Mouse (Mus musculus) CH12.LX (cell line): ENCODE results near the gene Trp53bp2. TPM values are rescaled to one million over a fixed set of nuclear protein-coding genes. Genes with fewer than 3 reads are reported as not detected.

Experiments used
- DNase-seq: peaks from one replicate; pipeline ENCODE4 v3.0.0-alpha.2; 2013; ENCODE audit errors: extremely low read depth
- H3K27ac ChIP-seq: 2 replicates; pipeline ENCODE4 v1.5.1; 2012; ENCODE audit warnings: low read depth, mild to moderate bottlenecking, control low read depth, moderate library complexity; ENCODE audit not compliant: insufficient read depth
- H3K27me3 ChIP-seq: replicated peaks from 2 replicates; pipeline ENCODE3; 2012; ENCODE audit warnings: inconsistent platforms
- H3K36me3 ChIP-seq, 2 experiments: replicated peaks in 1 of 2; 2 replicates each; pipeline versions ENCODE3 to v1.6.1; 2012; ENCODE audit warnings: inconsistent platforms in 1 of 2, low read length in 1 of 2, mild to moderate bottlenecking in 1 of 2, mixed read lengths in 1 of 2, moderate library complexity in 1 of 2; ENCODE audit not compliant: control insufficient read depth in 1 of 2, insufficient read depth in 1 of 2
- H3K4me1 ChIP-seq, 2 experiments: 2 replicates each; pipeline ENCODE4 v1.6.1; 2012; ENCODE audit warnings: inconsistent platforms in 1 of 2, moderate library complexity in 1 of 2; ENCODE audit not compliant: insufficient read depth in 2 of 2, control insufficient read depth in 1 of 2
- H3K4me2 ChIP-seq: 2 replicates; pipeline ENCODE4 v1.6.1; 2012; ENCODE audit warnings: low read depth, mild to moderate bottlenecking, control low read depth; ENCODE audit not compliant: poor library complexity, insufficient read depth, severe bottlenecking
- H3K4me3 ChIP-seq, 3 experiments: fragments of 150-350 bp in 1 of 3; sonication (generic) in 1 of 3; replicated peaks in 1 of 3; 2 replicates each; pipeline versions ENCODE3 to v1.5.1; 2011 to 2012; ENCODE audit warnings: low read depth in 2 of 3, low read length in 2 of 3, mild to moderate bottlenecking in 2 of 3, moderate library complexity in 2 of 3, control low read depth in 1 of 3, improper control_type of control experiment in 1 of 3, inconsistent platforms in 1 of 3, mixed read lengths in 1 of 3; ENCODE audit not compliant: poor library complexity in 1 of 3
- H3K79me2 ChIP-seq: replicated peaks from 2 replicates; pipeline ENCODE4 v1.6.1; 2012; ENCODE audit warnings: mild to moderate bottlenecking, moderate library complexity; ENCODE audit not compliant: control insufficient read depth, poor library complexity, insufficient read depth, severe bottlenecking; ENCODE audit errors: extremely low read depth
- H3K9ac ChIP-seq: 2 replicates; pipeline ENCODE4 v1.6.1; 2012; ENCODE audit warnings: low read depth, mild to moderate bottlenecking, control low read depth, moderate library complexity; ENCODE audit not compliant: insufficient read depth
- H3K9me3 ChIP-seq: replicated peaks from 2 replicates; pipeline ENCODE3; 2012; ENCODE audit warnings: low read length, inconsistent platforms, mixed read lengths
- BHLHE40 ChIP-seq: IDR thresholded peaks from 2 replicates; pipeline ENCODE4 v1.6.1; 2011; ENCODE audit warnings: mild to moderate bottlenecking, low read depth, low read length, improper control_type of control experiment
- CHD2 ChIP-seq: IDR thresholded peaks from 2 replicates; pipeline ENCODE4 v1.6.1; 2011; ENCODE audit warnings: low read length, improper control_type of control experiment
- ELF1 ChIP-seq: IDR thresholded peaks from 2 replicates; pipeline ENCODE4 v1.6.1; 2014; ENCODE audit warnings: low read depth, mild to moderate bottlenecking, inconsistent platforms, low read length, improper control_type of control experiment
- JUND ChIP-seq: conservative IDR thresholded peaks from 2 replicates; pipeline ENCODE4 v1.6.1; 2011; ENCODE audit warnings: low read depth, low read length, improper control_type of control experiment
- KAT2A ChIP-seq: IDR thresholded peaks from 2 replicates; pipeline ENCODE4 v1.6.1; 2012; ENCODE audit warnings: low read length, improper control_type of control experiment, inconsistent platforms; ENCODE audit not compliant: insufficient replicate concordance
- MAFK ChIP-seq: IDR thresholded peaks from 2 replicates; pipeline ENCODE4 v1.6.1; 2011; ENCODE audit warnings: low read length, improper control_type of control experiment; ENCODE audit not compliant: insufficient replicate concordance
- MAX ChIP-seq: IDR thresholded peaks from 2 replicates; pipeline ENCODE4 v1.6.1; 2011; ENCODE audit warnings: low read length, improper control_type of control experiment
- MAZ ChIP-seq: IDR thresholded peaks from 2 replicates; pipeline ENCODE4 v1.6.1; 2012; ENCODE audit warnings: low read depth, mild to moderate bottlenecking, inconsistent platforms, low read length, improper control_type of control experiment, moderate library complexity
- MEF2A ChIP-seq: IDR thresholded peaks from 2 replicates; pipeline ENCODE4 v1.6.1; 2014; ENCODE audit warnings: low read depth, mild to moderate bottlenecking, inconsistent platforms, low read length, improper control_type of control experiment, borderline replicate concordance
- MYC ChIP-seq: IDR thresholded peaks from 2 replicates; pipeline ENCODE4 v1.6.1; 2011; ENCODE audit warnings: low read depth, mild to moderate bottlenecking, improper control_type of control experiment, low read length
- NRF1 ChIP-seq: IDR thresholded peaks from 2 replicates; pipeline ENCODE4 v1.6.1; 2014; ENCODE audit warnings: low read depth, mild to moderate bottlenecking, inconsistent platforms, low read length, improper control_type of control experiment, moderate library complexity
- PAX5 ChIP-seq: IDR thresholded peaks from 2 replicates; pipeline ENCODE4 v1.6.1; 2012; ENCODE audit warnings: low read length, inconsistent platforms, mixed read lengths
- POLR2A ChIP-seq: IDR thresholded peaks from 2 replicates; pipeline ENCODE4 v1.6.1; 2011; ENCODE audit warnings: low read depth, mild to moderate bottlenecking, improper control_type of control experiment, low read length
- RAD21 ChIP-seq: IDR thresholded peaks from 2 replicates; pipeline ENCODE4 v1.6.1; 2011; ENCODE audit warnings: low read depth, mild to moderate bottlenecking, low read length, improper control_type of control experiment, moderate library complexity
- RCOR1 ChIP-seq: conservative IDR thresholded peaks from 2 replicates; pipeline ENCODE4 v1.6.1; 2012; ENCODE audit warnings: low read depth, mild to moderate bottlenecking, inconsistent platforms, low read length, improper control_type of control experiment
- SMC3 ChIP-seq: IDR thresholded peaks from 2 replicates; pipeline ENCODE4 v1.6.1; 2011; ENCODE audit warnings: low read depth, low read length, improper control_type of control experiment
- UBTF ChIP-seq: IDR thresholded peaks from 2 replicates; pipeline ENCODE4 v1.6.1; 2012; ENCODE audit warnings: low read depth, mild to moderate bottlenecking, inconsistent platforms, low read length, improper control_type of control experiment, moderate library complexity
- USF1 ChIP-seq: IDR thresholded peaks from 2 replicates; pipeline ENCODE4 v1.6.1; 2014; ENCODE audit warnings: low read depth, mild to moderate bottlenecking, inconsistent platforms, low read length, improper control_type of control experiment
- USF2 ChIP-seq: conservative IDR thresholded peaks from 2 replicates; pipeline ENCODE4 v1.6.1; 2011; ENCODE audit warnings: low read depth, low read length, improper control_type of control experiment
- ZMIZ1 ChIP-seq: IDR thresholded peaks from 2 replicates; pipeline ENCODE4 v1.6.1; 2012; ENCODE audit warnings: low read depth, mild to moderate bottlenecking, inconsistent platforms, low read length, improper control_type of control experiment
- dilution Hi-C: fragments of 300-500 bp; cut with MboI; formaldehyde crosslinking; loops from 2 replicates; pipeline ENCODE4 v1.14.3; 2020; ENCODE audit warnings: low sequenced_read_pairs; ENCODE audit not compliant: extremely low pct_unique_long_range_greater_than_20kb, extremely low pct_ligation_motif_present
- in situ Hi-C: fragments of 300-500 bp; cut with MboI; formaldehyde crosslinking; loops from 3 replicates; pipeline ENCODE4 v1.14.3; 2019; ENCODE audit warnings: low sequenced_read_pairs, low pct_ligation_motif_present, low pct_unique_long_range_greater_than_20kb, mixed read lengths
- polyA plus RNA-seq: library from polyadenylated mRNA; unstranded; fragments of >175 nt; gene quantifications from 2 replicates; pipeline ENCODE4 v1.2.1, GENCODE M21; 2012; ENCODE audit warnings: low read depth; ENCODE audit not compliant: insufficient read length
- total RNA-seq, 2 experiments: library from RNA; depleted of rRNA; stranded (reverse); fragments of 300-350 nt in 1 of 2; fragments of >200 nt in 1 of 2; gene quantifications; 2 replicates each; pipeline ENCODE4 v1.2.3; 2012 to 2014

Trp53bp2 gene
- total and polyA plus RNA-seq, 3 experiments, result 1.4 to 4.7 (median 2.9) TPM

DNA sequence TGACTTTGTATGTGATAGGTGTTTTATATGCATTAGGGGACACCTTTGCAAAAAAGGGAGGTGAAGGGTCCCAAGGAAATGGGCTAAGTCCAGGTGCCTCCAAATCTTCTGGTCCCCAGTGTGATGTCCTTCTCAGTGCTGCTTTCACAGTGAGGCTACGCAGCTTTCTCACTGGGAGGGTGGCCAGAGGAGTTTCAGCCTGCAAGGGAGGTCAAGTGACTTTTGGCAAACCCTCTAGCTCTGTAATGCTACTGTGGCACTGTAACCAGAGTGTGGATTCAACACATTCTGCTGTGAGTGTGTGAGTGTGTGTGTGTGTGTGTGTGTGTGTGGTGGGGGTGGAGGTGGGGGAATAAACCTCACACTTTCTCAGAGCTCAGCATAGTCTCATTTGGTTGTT lies 18.5 kb downstream of the Trp53bp2 start:
- in situ Hi-C loops, result no loop called here

DNA sequence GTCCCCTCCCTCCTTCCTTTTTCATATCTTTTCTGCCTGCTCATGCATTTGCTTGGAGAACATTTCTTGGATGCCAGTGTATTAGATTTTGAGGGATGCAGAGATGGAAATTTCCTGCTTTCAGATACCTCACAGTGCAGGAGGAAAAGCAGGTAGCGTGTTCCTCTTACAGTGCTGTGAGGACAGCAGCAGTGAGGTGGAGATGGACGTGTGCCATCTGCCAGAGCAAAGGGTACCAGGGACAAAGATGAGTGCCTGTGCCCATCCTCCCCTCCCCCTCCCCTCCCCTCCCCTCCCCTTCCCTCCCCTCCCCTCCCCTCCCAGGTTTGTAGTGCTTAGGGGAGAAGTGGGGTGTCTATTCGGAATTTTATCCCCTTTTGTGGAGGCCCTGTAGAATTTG lies 20.9 kb downstream of the Trp53bp2 start:
- Histone ChIP-seq H3K79me2 (no peaks in the 10 kb centered on the region), H3K4me2 (no peak overlapping the region), H3K9ac (no peak overlapping the region), H3K4me3 (no peak overlapping the region), H3K27ac (no peak overlapping the region), H3K4me1 (no peaks in the 10 kb centered on the region), H3K36me3 (peaks cover 19 to 32% of the 10 kb centered on the region in 2 experiments), H3K9me3 (no peaks in the 10 kb centered on the region), H3K27me3 (no peaks in the 10 kb centered on the region)
- TF ChIP-seq MAX (no peak), ZMIZ1 (no peak), JUND (no peak), USF2 (no peak), ELF1 (no peak), RCOR1 (no peak), MYC (no peak), NRF1 (no peak), MAFK (no peak), CHD2 (no peak), MAZ (no peak), SMC3 (no peak)
- in situ Hi-C loops, result no loop called here
- dilution Hi-C loops, result no loop called here
- no peak for DNase-seq

More for the DNA sequence above, 18.5 kb downstream of the Trp53bp2 start:
- Histone ChIP-seq H3K36me3 (peaks cover 10 to 18% of the 10 kb centered on the region in 2 experiments), H3K27ac (no peak overlapping the region), H3K9ac (no peak overlapping the region), H3K4me2 (no peak overlapping the region), H3K4me3 (no peak overlapping the region), H3K9me3 (no peaks in the 10 kb centered on the region), H3K4me1 (no peaks in the 10 kb centered on the region), H3K79me2 (no peaks in the 10 kb centered on the region), H3K27me3 (no peaks in the 10 kb centered on the region)
- no peak for TF ChIP-seq UBTF
- TF ChIP-seq BHLHE40, result no peak
- TF ChIP-seq RAD21, result no peak
- TF ChIP-seq KAT2A, result no peak
- no peak for TF ChIP-seq PAX5
- TF ChIP-seq SMC3, result no peak
- no peak for TF ChIP-seq MAFK
- TF ChIP-seq JUND, result no peak
- no peak for TF ChIP-seq MEF2A
- no peak for TF ChIP-seq USF2
- TF ChIP-seq POLR2A, result no peak
- no peak for TF ChIP-seq USF1
- dilution Hi-C loops, result no loop called here
- no peak for DNase-seq
